Comparison of ENCODE assay signal across 20 mouse cellular contexts in genomic region chr3:135661707-135662106, GRCm38 (mm10).
"Had no signal": no experiment of that assay in that cellular context is flagged by ENCODE, and none has a peak within 500 bp of the region (broad histone marks: within the 10 kb centered on the region; RNA-seq: fewer than 3 reads in every experiment).

No protein-coding gene starts in this region.

- DNase-seq: kidney, adult 11 months; kidney, adult 9 months; kidney, postnatal 14 days; layer of hippocampus, adult 9-11 months; liver; lung, adult 18-20 months; lung, postnatal 10 days; lung, postnatal 36 days; midbrain, embryonic 14.5 days; right cerebral cortex, adult 18-20 months; right cerebral cortex, postnatal 14 days; right cerebral cortex, postnatal 4 days; thymus, postnatal 25 days had no signal

- H3K9me3 ChIP-seq: limb, embryonic 10.5 days; limb, embryonic 13.5 days; liver, embryonic 12.5 days; liver, embryonic 15.5 days; lung, embryonic 15.5 days; stomach, embryonic 15.5 days had no signal

- H3K27me3 ChIP-seq: limb, embryonic 13.5 days; liver, embryonic 12.5 days; liver, embryonic 15.5 days; lung, embryonic 15.5 days; stomach, embryonic 15.5 days had no signal

- H3K27ac ChIP-seq: layer of hippocampus, adult 2 months; limb, embryonic 10.5 days; limb, embryonic 13.5 days; liver, embryonic 12.5 days; liver, embryonic 15.5 days; lung, embryonic 15.5 days; stomach, embryonic 15.5 days had no signal

- H3K4me3 ChIP-seq: layer of hippocampus, adult 2 months; limb, embryonic 10.5 days; limb, embryonic 13.5 days; liver, embryonic 12.5 days; liver, embryonic 15.5 days; lung, embryonic 15.5 days; stomach, embryonic 15.5 days had no signal

- H3K4me2 ChIP-seq: limb, embryonic 13.5 days; liver, embryonic 12.5 days; liver, embryonic 15.5 days; lung, embryonic 15.5 days; stomach, embryonic 15.5 days had no signal

- H3K4me1 ChIP-seq: liver, embryonic 12.5 days; lung, embryonic 15.5 days; stomach, embryonic 15.5 days had no signal

- H3K9ac ChIP-seq: limb, embryonic 13.5 days; liver, embryonic 12.5 days; liver, embryonic 15.5 days; lung, embryonic 15.5 days; stomach, embryonic 15.5 days had no signal

- ATAC-seq: liver, embryonic 12.5 days had no signal
